Mouse (Mus musculus): ENCODE data around the gene Odf4. TPM values are rescaled to one million over a fixed set of nuclear protein-coding genes. Genes with fewer than 3 reads are reported as not detected.

Odf4 gene
- polyA plus RNA-seq, 2 experiments = not detected

DNA sequence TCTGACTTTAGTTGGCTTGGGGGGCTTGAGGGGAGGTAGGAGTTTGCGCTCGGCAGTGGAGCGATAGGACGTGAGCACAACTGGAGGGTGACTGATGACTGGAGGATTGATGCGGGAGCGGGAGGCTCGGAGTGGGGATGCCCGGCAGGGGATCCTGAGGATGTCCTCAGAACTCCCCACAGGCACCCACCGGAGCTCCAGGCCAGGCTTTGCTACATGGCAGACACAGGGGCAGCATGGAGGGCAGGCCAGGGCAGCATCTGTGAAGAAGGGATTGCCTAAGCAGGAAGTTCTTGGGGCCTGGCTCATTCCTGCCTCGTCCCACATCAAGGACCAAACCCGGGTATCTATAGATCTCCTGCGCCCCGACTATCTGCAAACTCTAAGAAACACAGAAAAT lies 27.0 kb upstream of the Odf4 start:
- TF ChIP-seq EP300 (IDR thresholded peaks at IDR 0.05; ENCODE audit: low read depth) (no peak), CTCF (IDR thresholded peaks at IDR 0.05; ENCODE audit: low read depth) (no peak)
- Histone ChIP-seq H3K4me1 (replicated peaks; ENCODE audit: control insufficient read depth in 2 of 2, insufficient read depth in 2 of 2, low read length in 1 of 2) (no peaks in the 10 kb centered on the region), H3K36me3 (replicated peaks; ENCODE audit: control insufficient read depth, insufficient read depth, low read depth) (no peaks in the 10 kb centered on the region), H3K4me2 (ENCODE audit: low read depth) (no peak overlapping the region), H3K9ac (replicated peaks) (no peak overlapping the region), H3K27ac (no peak overlapping the region), H3K4me3 (ENCODE audit: insufficient read depth in 1 of 2, low read depth in 2 of 2, low read length in 2 of 2) (no peak overlapping the region), H3K27me3 (ENCODE audit: control insufficient read depth, insufficient read depth, low read length) (peaks cover 35% of the 10 kb centered on the region), H3K9me3 (ENCODE audit: control insufficient read depth, low read length) (no peaks in the 10 kb centered on the region)
- WGBS (ENCODE audit: insufficient replicate concordance) = 25% methylated on average over 13 of the region's 13 CpGs
- ATAC-seq (ENCODE audit: insufficient read depth) (no peak), DNase-seq (ENCODE audit: low read depth in 3 of 3, low spot score in 3 of 3) (no peak)

DNA sequence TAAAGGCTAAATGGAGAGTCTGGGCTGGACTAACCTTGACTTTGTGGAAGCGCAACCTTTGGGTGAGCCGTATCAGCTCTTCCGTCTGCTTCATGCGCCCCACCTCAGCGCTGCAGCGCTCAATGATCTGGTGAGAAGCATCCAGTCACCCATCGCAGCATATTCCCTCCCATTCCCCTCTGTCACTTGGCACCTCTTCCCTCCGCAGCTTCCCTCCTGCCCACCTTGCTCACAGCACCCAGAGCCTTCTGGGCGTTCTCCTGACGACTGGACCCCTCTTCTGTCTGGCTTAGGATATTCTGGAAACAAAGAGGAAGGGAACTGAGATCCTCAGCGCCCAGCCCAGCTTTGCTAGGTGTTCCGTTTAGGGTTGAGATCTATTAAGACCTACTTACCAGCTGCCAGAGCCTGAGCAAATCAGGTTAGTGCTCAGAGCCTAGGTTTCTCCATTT lies 20.7 kb upstream of the Odf4 start:
- DNase-seq (ENCODE audit: low read depth in 3 of 3, low spot score in 3 of 3) = no peak

DNA sequence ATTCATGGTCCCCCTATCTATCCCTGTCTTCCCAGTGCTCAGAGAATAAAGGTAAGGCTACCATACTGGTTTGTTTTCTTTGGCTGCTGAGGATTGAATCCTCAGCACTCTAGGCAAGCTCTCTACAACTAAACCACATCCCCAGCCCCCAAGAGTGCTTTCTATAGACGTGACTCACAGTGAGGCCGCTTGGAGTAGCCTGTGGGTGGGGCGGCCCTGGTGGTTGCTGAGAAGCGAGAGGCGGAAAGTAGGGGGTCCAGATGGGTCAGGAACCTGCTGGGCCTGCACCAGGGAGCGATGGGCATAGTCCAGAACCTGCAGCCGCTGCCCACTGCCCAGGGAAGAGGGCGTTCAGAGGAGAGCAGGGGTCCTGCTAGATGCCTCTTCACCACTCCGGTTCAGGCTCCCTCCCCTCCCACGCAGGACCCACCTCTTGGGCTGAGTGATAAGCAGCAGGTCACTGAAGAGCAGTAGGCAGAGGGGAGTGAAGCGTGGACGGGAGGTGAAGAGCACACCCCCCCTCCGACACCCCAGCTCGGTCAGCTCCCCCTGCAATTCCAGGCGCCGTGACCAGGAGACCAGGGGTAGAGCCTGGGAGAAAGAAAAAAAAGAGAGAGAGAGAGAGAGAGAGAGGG lies 20.0 kb upstream of the Odf4 start:
- no peak overlapping the region for H3K4me2 ChIP-seq (ENCODE audit: low read depth)
- no peaks in the 10 kb centered on the region for H3K36me3 ChIP-seq (replicated peaks; ENCODE audit: control insufficient read depth, insufficient read depth, low read depth)
- DNase-seq (ENCODE audit: low read depth in 3 of 3, low spot score in 3 of 3) (no peak), ATAC-seq (ENCODE audit: insufficient read depth) (no peak)
- TF ChIP-seq EP300 (IDR thresholded peaks at IDR 0.05; ENCODE audit: low read depth) (no peak), CTCF (IDR thresholded peaks at IDR 0.05; ENCODE audit: low read depth) (no peak)
- H3K4me1 ChIP-seq (replicated peaks; ENCODE audit: control insufficient read depth in 2 of 2, insufficient read depth in 2 of 2, low read length in 1 of 2) = no peaks in the 10 kb centered on the region
- H3K27me3 ChIP-seq (ENCODE audit: control insufficient read depth, insufficient read depth, low read length) = peaks cover under 1% of the 10 kb centered on the region; the same call in 1 of the 2 replicates
- H3K9me3 ChIP-seq (ENCODE audit: control insufficient read depth, low read length) = no peaks in the 10 kb centered on the region
- WGBS (ENCODE audit: insufficient replicate concordance) = 42% methylated on average over 16 of the region's 16 CpGs
- no peak overlapping the region for H3K27ac ChIP-seq
- no peak overlapping the region for H3K4me3 ChIP-seq (ENCODE audit: insufficient read depth in 1 of 2, low read depth in 2 of 2, low read length in 2 of 2)
- H3K9ac ChIP-seq (replicated peaks) = no peak overlapping the region

More for the DNA sequence above, 20.7 kb upstream of the Odf4 start:
- H3K9ac ChIP-seq (replicated peaks) = no peak overlapping the region
- H3K27ac ChIP-seq = no peak overlapping the region
- WGBS (ENCODE audit: insufficient replicate concordance) = 49% methylated on average over 12 of the region's 12 CpGs
- TF ChIP-seq EP300 (IDR thresholded peaks at IDR 0.05; ENCODE audit: low read depth) (no peak), CTCF (IDR thresholded peaks at IDR 0.05; ENCODE audit: low read depth) (no peak)
- no peak overlapping the region for H3K4me3 ChIP-seq (ENCODE audit: insufficient read depth in 1 of 2, low read depth in 2 of 2, low read length in 2 of 2)
- no peaks in the 10 kb centered on the region for H3K9me3 ChIP-seq (ENCODE audit: control insufficient read depth, low read length)
- no peaks in the 10 kb centered on the region for H3K36me3 ChIP-seq (replicated peaks; ENCODE audit: control insufficient read depth, insufficient read depth, low read depth)
- no peak overlapping the region for H3K4me2 ChIP-seq (ENCODE audit: low read depth)
- peaks cover 2% of the 10 kb centered on the region; the same call in 1 of the 2 replicates for H3K27me3 ChIP-seq (ENCODE audit: control insufficient read depth, insufficient read depth, low read length)
- H3K4me1 ChIP-seq (replicated peaks; ENCODE audit: control insufficient read depth in 2 of 2, insufficient read depth in 2 of 2, low read length in 1 of 2) = no peaks in the 10 kb centered on the region
- no peak for ATAC-seq (ENCODE audit: insufficient read depth)

DNA sequence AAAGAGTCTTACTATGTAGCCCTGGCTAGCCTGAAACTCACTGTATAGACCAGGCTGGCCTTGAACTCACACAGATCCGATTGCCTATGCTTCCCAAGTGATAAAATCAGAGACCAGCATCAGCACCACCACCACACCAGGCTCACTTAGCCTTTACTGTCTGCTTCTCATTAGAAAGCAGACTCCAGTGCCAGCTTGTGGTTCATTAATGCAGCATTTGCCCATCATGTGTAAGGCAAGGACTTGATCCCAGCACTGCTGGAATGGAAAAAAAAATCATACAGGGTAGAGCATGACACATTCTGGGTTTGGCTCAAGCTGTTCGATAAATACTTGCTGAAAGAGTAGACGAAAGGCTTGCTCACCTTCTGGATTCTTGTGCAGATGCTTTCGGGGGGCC lies 19.1 kb upstream of the Odf4 start:
- Histone ChIP-seq H3K9ac (replicated peaks) (no peak overlapping the region), H3K9me3 (ENCODE audit: control insufficient read depth, low read length) (no peaks in the 10 kb centered on the region), H3K36me3 (replicated peaks; ENCODE audit: control insufficient read depth, insufficient read depth, low read depth) (no peaks in the 10 kb centered on the region), H3K27ac (no peak overlapping the region), H3K4me1 (replicated peaks; ENCODE audit: control insufficient read depth in 2 of 2, insufficient read depth in 2 of 2, low read length in 1 of 2) (no peaks in the 10 kb centered on the region), H3K27me3 (ENCODE audit: control insufficient read depth, insufficient read depth, low read length) (no peaks in the 10 kb centered on the region), H3K4me2 (ENCODE audit: low read depth) (no peak overlapping the region), H3K4me3 (ENCODE audit: insufficient read depth in 1 of 2, low read depth in 2 of 2, low read length in 2 of 2) (no peak overlapping the region)
- TF ChIP-seq EP300 (IDR thresholded peaks at IDR 0.05; ENCODE audit: low read depth) (no peak), CTCF (IDR thresholded peaks at IDR 0.05; ENCODE audit: low read depth) (no peak)
- DNase-seq (ENCODE audit: low read depth in 3 of 3, low spot score in 3 of 3) (no peak), ATAC-seq (ENCODE audit: insufficient read depth) (no peak)
- 68% methylated on average over 4 of the region's 4 CpGs for WGBS (ENCODE audit: insufficient replicate concordance)

DNA sequence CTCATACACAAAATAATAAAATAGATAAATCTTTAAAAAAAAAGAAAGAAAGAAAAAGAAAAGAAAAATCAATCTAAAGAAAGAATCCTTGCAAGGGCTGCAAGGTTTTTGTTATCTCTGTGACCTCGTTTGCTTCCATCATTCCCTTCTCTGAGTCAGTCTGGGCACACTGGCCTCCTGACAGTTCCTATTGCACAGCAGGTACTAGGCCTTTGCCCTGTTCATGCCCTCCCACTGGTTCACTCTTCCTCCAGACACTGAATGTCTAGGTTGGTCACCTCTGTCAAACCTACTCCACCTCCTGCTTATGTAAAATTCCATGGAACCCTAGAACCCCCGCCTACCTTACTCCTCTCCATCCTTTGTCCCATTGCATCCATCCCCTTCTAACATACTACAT lies 18.4 kb upstream of the Odf4 start:
- no peak for ATAC-seq (ENCODE audit: insufficient read depth)
- H3K4me1 ChIP-seq (replicated peaks; ENCODE audit: control insufficient read depth in 2 of 2, insufficient read depth in 2 of 2, low read length in 1 of 2) = peaks cover 0 to 2% of the 10 kb centered on the region in 2 experiments; a peak in 2 of 4 replicates
- no peak overlapping the region for H3K27ac ChIP-seq
- no peak overlapping the region for H3K4me2 ChIP-seq (ENCODE audit: low read depth)
- no peak overlapping the region for H3K9ac ChIP-seq (replicated peaks)
- TF ChIP-seq EP300 (IDR thresholded peaks at IDR 0.05; ENCODE audit: low read depth) (no peak), CTCF (IDR thresholded peaks at IDR 0.05; ENCODE audit: low read depth) (no peak)
- H3K36me3 ChIP-seq (replicated peaks; ENCODE audit: control insufficient read depth, insufficient read depth, low read depth) = no peaks in the 10 kb centered on the region
- no peaks in the 10 kb centered on the region for H3K9me3 ChIP-seq (ENCODE audit: control insufficient read depth, low read length)
- DNase-seq (ENCODE audit: low read depth in 3 of 3, low spot score in 3 of 3) = no peak
- 39% methylated on average over 2 of the region's 2 CpGs for WGBS (ENCODE audit: insufficient replicate concordance)
- H3K4me3 ChIP-seq (ENCODE audit: insufficient read depth in 1 of 2, low read depth in 2 of 2, low read length in 2 of 2) = no peak overlapping the region
- H3K27me3 ChIP-seq (ENCODE audit: control insufficient read depth, insufficient read depth, low read length) = no peaks in the 10 kb centered on the region

Data from liver, embryonic 14.5 days (tissue).